Mouse (Mus musculus) cerebellum, adult (tissue): ENCODE measurements around the gene Ica1.

Experiments used
- ATAC-seq: cut with Nextera tagmentation; 2 replicates; pipeline ENCODE4 v1.9.2; 2017; ENCODE audit warnings: mild to moderate bottlenecking, moderate library complexity, mixed read lengths; ENCODE audit not compliant: insufficient number of reproducible peaks, low FRiP score, low TSS enrichment

Gene Ica1

GRCm38 (mm10) chr6:8649295-8649865 is 128.9 kb downstream of the Ica1 start:
- ATAC-seq: no peak

DNA sequence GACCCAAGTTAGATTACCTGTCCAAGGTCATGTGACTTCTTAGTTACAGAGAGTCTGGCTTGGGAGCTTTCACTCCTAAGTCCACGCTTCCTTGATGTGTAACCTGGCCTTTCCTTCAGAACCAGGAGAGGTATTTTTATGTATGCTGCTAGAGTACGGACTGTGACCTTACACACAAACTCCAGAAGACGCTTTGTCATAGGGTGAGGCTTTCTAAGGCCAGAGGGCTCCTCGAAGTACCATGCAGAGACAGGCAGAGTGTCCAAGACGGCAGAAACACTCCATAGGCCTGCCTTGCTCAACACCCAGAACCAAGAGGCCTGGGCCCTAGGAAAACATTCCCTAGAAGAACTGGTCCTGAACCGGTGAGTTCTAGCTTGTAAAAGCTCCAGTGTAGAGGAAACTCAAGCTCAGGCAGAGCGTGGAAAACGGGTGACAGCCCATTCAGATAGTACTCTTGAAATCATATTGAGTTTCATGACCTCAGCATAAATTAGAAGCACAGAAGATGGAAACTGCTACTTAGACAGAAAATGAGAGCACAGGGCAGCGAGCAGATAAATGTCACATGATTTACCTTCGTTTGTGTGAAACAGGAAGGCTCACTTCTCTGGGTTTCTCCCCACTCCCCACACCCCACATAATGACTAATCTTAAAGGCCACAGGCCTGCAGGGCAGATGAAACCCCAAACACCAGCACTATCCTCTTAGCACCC is 129.9 kb downstream of the Ica1 start:
- no peak for ATAC-seq

DNA sequence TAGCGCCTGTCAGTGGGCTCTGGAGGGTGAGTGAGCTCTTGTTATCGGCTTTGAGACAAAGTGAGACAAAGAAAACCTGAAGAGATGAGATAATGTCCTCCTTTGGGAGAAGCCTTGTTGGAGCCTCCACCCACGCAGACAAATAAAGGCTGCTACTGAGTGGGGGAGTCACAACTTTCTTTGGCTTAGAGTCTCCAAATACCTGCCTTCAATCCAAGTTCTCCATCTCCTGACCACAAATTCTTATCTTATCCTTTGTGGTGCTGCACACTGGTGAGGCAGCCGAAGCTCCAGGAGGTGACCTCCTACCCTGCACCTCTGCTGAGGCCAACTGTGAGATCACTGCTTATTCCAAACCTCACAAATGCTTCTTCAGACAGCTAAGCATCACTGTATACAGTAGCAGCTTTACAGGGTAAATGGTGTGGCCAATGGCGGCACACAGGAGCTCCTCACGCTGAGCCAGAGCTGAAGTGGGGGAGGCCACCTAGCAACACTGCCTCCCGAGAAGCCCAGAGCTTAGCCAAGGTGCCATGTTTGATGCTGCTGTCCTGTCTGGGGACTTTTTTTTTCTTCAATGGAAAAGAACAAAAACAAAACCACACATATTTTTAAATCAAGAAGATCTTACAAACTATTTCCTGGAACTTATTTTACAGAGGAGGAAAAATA is 130.6 kb downstream of the Ica1 start:
- ATAC-seq: no peak

- ATAC-seq: peak; percentile 77
Measured at GRCm38 (mm10) chr6:8645708-8646107, 132.6 kb downstream of the Ica1 start.

DNA sequence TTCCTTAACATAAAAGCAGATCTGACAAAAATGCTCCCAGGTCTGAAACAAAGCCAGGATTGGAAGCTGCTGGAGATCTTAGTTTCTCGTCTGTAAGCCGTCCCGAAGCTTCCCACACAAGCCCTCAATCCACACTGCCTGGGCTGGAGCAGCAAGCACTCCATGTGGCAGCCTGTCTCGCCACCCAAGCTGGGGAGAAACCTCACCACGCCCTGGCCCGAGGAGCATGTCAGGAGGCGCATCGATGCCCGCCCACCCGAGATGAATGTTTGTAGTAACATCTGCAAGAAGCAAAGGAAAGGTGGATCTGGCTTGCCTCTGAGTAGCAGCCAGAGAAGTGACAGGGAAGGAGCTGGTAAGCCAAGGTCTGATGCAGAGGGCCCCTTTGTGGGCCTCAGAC is 133.6 kb downstream of the Ica1 start:
- ATAC-seq: no peak

DNA sequence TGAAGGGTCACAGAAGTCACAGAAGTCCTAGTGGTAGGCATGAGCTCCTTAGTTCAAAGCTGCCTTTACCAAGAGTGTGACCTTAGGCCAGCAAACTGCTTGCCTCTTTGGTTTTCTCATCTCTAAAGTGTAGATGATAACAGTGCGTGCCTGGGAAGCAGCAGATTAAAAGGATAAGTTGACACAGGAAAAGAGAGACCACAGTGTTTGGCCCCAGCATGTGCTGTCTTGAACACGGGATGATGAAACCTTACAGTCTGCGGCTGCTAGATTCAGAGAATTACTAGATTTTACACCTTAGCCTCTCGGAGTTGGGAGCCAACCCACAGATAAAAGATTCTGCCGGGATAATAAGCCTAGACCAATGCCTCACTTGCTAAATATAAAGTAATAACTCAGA is 137.4 kb downstream of the Ica1 start:
- no peak for ATAC-seq

GRCm38 (mm10) chr6:8639526-8639925 is 138.8 kb downstream of the Ica1 start:
- ATAC-seq: no peak

DNA sequence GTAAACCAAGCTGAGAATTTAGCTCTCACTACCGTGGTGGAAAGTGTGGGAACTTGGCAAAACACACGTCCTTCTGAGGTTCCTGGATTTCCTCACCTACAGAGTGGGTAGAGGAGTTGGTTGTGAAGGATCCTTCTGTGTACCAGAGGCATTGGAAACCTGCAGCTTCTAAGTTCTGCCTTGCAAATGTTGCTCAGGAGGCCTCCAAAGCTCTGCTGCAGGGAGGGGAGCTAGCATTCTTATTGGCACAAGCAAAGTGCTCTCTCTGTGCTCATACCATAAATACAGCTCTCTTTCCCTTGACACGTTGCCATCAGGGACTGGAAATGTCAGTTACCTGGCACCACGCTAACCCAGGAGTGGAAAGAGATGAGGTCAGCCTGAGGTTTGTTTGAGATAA is 139.4 kb downstream of the Ica1 start:
- peak; percentile 64 for ATAC-seq

- no peak for ATAC-seq
Measured at GRCm38 (mm10) chr6:8638122-8638521, 140.2 kb downstream of the Ica1 start.

DNA sequence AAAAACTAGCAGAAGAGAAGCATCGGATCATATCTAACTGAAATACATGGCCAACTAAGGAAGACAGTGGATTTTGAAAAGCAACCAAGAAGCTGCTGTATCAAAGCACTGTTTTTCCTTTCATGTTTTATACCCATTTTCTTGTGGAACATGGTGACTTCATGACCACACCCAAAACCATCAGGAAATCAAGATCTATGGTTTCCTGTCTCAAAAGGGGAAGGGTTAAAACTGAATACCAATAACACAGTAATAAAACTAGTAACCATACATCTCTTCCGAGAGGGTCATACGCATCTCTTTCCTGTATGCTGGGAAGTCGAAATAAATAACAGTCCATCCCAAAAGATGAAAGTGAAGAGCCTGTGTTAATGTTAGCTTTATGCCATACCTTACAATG is 145.6 kb downstream of the Ica1 start:
- ATAC-seq: no peak

- no peak for ATAC-seq
Measured at GRCm38 (mm10) chr6:8631986-8632632, 146.2 kb downstream of the Ica1 start.

GRCm38 (mm10) chr6:8631362-8631761 is 146.9 kb downstream of the Ica1 start:
- no peak for ATAC-seq

DNA sequence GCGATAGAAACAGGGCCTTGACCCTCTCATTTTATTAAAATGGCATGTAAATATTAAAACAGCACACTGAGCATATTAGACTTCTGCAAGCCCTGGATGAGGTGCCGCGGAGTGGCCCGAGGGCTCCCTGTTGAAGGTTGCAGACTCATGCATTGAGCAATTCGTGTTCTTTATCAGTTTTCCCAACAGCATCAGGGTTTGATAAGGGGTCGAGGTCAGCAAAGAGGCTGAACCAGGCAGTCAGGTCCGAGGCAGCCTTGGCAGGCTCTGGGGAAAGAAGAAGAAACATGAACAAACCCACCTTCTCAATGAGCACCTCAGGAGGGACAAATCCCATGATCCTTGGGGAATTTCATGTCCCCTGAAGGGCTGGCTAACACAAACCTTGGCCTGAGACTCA is 147.8 kb downstream of the Ica1 start:
- no peak for ATAC-seq

GRCm38 (mm10) chr6:8628715-8629267 is 149.5 kb downstream of the Ica1 start:
- no peak for ATAC-seq

- no peak for ATAC-seq
Measured at GRCm38 (mm10) chr6:8628226-8628625, 150.1 kb downstream of the Ica1 start.

- no peak for ATAC-seq
Measured at GRCm38 (mm10) chr6:8623045-8623444, 155.2 kb downstream of the Ica1 start.

GRCm38 (mm10) chr6:8619582-8620350 is 158.5 kb downstream of the Ica1 start:
- peak; percentile 97 for ATAC-seq

GRCm38 (mm10) chr6:8617369-8617768 is 160.9 kb downstream of the Ica1 start:
- no peak for ATAC-seq

GRCm38 (mm10) chr6:8591665-8592064 is 186.6 kb downstream of the Ica1 start:
- peak; percentile 68; the same call in 1 of the 2 replicates for ATAC-seq

DNA sequence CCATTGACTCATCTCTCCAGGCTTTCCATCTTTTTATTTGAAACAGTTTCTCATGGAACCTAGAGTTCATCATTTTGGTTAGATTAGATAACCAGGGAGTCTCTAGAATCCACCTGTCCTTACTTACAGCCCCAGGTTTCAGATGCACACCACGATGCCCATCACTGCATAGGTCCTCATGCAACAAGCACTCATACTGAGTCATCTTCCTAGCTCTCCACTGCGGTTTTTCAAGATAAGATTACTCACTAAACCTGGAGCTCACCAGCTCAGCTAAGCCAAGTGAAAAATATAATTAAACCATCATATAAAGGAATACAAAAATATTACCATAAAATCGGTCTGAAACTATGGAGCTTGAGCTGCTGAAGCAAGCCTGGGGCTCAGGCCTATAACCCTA is 194.4 kb downstream of the Ica1 start:
- ATAC-seq: no peak
